Mouse (Mus musculus): ENCODE measurements at regions not wholly inside any gene's neighbourhood (a gene's known extent, or its start where the extent isn't known, plus 50 kb on each side); places are given as distances from the start of the nearest gene placed in this dataset.

DNA sequence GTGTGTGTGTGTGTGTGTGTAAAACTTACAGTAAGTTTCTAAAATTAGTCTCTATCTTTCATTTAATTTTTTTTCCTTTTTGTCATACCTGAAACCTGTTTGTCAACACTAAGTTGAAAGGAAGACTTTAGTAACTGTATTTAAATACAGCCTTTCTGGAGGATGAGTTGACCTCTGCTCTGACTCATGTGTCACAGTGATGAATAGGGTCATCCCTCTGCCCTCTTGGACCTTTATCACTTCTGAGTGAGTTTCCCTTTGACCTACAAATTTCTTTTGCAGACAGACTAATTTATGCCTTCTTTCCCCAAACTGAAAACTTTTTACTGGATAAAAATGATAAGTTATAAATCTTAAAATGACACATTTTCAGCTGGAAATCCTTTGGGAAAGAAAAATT, 1112.8 kb downstream of the Efna5 start:
- H3K27ac ChIP-seq (ENCODE audit: low read depth, low read length), result no peak overlapping the region
- ATAC-seq (no peak), DNase-seq (ENCODE audit: low spot score) (no peak)
- no peaks in the 10 kb centered on the region for H3K9me3 ChIP-seq (replicated peaks; ENCODE audit: control insufficient read depth, low read length)
- H3K27me3 ChIP-seq (replicated peaks; ENCODE audit: control insufficient read depth, insufficient read depth, low read length), result no peaks in the 10 kb centered on the region
- H3K9ac ChIP-seq (ENCODE audit: low read length), result no peak overlapping the region
- H3K4me3 ChIP-seq (ENCODE audit: low read depth, low read length), result no peak overlapping the region
- H3K36me3 ChIP-seq (ENCODE audit: control insufficient read depth, insufficient read depth, low read length), result no peaks in the 10 kb centered on the region
- H3K4me2 ChIP-seq (ENCODE audit: low read length), result no peak overlapping the region
- H3K4me1 ChIP-seq (ENCODE audit: control insufficient read depth, insufficient read depth, low read length), result peaks cover 4% of the 10 kb centered on the region; the same call in 1 of the 2 replicates

DNA sequence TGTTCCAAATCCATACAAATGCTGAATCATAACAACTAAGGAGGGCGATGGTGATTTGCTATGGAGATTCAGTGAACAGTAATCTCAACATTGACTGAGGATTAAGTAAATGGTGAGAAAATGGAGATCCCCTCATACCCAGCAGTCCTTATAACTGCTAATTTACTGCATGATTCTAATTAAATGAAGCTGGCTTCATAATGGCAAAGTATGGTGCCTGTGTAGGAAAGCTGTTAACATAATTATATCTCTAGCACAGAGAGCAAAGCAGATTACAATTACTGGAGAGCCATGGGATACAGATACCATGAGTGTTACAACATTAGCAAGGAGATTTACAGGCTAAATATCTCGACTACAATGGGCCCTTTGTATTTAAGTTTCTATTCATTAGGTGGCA, 1116.0 kb downstream of the Efna5 start:
- Histone ChIP-seq H3K9ac (ENCODE audit: low read length) (no peak overlapping the region), H3K36me3 (ENCODE audit: control insufficient read depth, insufficient read depth, low read length) (no peaks in the 10 kb centered on the region), H3K9me3 (replicated peaks; ENCODE audit: control insufficient read depth, low read length) (no peaks in the 10 kb centered on the region), H3K27me3 (replicated peaks; ENCODE audit: control insufficient read depth, insufficient read depth, low read length) (no peaks in the 10 kb centered on the region), H3K4me2 (ENCODE audit: low read length) (no peak overlapping the region), H3K27ac (ENCODE audit: low read depth, low read length) (no peak overlapping the region), H3K4me1 (ENCODE audit: control insufficient read depth, insufficient read depth, low read length) (peaks cover 4% of the 10 kb centered on the region; the same call in 1 of the 2 replicates), H3K4me3 (ENCODE audit: low read depth, low read length) (no peak overlapping the region)
- WGBS, result 8% methylated on average over 2 of the region's 2 CpGs
- ATAC-seq (peak; percentile 42; the same call in 1 of the 2 replicates), DNase-seq (ENCODE audit: low spot score) (peak; percentile 46)
